Mouse (Mus musculus) cerebellum, postnatal 4 days (tissue): ENCODE results near the gene Lrp10.

Source experiments
- DNase-seq, 2 experiments: peaks; one replicate each; pipeline ENCODE4 v3.0.0; 2022; ENCODE audit warnings: low spot score in 2 of 2, mixed read lengths in 1 of 2

Gene Lrp10

GRCm38 (mm10) chr14:54433941-54434531 is 29.9 kb upstream of the Lrp10 start:
- no peak for DNase-seq

GRCm38 (mm10) chr14:54435194-54435918 is 28.6 kb upstream of the Lrp10 start:
- DNase-seq, result no peak

GRCm38 (mm10) chr14:54439155-54439554 is 24.8 kb upstream of the Lrp10 start:
- DNase-seq, result no peak

GRCm38 (mm10) chr14:54439610-54440009 is 24.3 kb upstream of the Lrp10 start:
- no peak for DNase-seq

GRCm38 (mm10) chr14:54440538-54440937 is 23.4 kb upstream of the Lrp10 start:
- DNase-seq, result no peak

- DNase-seq, result no peak
Observed at GRCm38 (mm10) chr14:54441365-54441764, 22.6 kb upstream of the Lrp10 start.

GRCm38 (mm10) chr14:54442548-54442947 is 21.4 kb upstream of the Lrp10 start:
- no peak for DNase-seq

GRCm38 (mm10) chr14:54443196-54443595 is 20.7 kb upstream of the Lrp10 start:
- no peak for DNase-seq

GRCm38 (mm10) chr14:54443712-54444618 is 20.0 kb upstream of the Lrp10 start:
- DNase-seq, result no peak

- no peak for DNase-seq
Observed at GRCm38 (mm10) chr14:54445476-54445875, 18.5 kb upstream of the Lrp10 start.

GRCm38 (mm10) chr14:54453566-54453965 is 10.4 kb upstream of the Lrp10 start:
- no peak for DNase-seq

GRCm38 (mm10) chr14:54454669-54455528 is 9.0 kb upstream of the Lrp10 start:
- no peak for DNase-seq

GRCm38 (mm10) chr14:54457907-54458569 is 5.9 kb upstream of the Lrp10 start:
- DNase-seq, result no peak

- no peak for DNase-seq
Observed at GRCm38 (mm10) chr14:54462146-54462545, 1.8 kb upstream of the Lrp10 start.

- DNase-seq, result no peak
Observed at GRCm38 (mm10) chr14:54463108-54463958, 604 bp upstream of the Lrp10 start.

- DNase-seq, result peak in 1 of 2 experiments; percentile 54
Observed at GRCm38 (mm10) chr14:54464293-54465005, 512 bp downstream of the Lrp10 start.

GRCm38 (mm10) chr14:54471467-54471866 is 7.5 kb downstream of the Lrp10 start:
- DNase-seq, result no peak

GRCm38 (mm10) chr14:54472671-54473070 is 8.7 kb downstream of the Lrp10 start:
- peak in 1 of 2 experiments; percentile 61 for DNase-seq

GRCm38 (mm10) chr14:54474744-54475143 is 10.8 kb downstream of the Lrp10 start:
- DNase-seq, result no peak
